Mouse (Mus musculus): ENCODE data around the gene Col6a2. TPM values are rescaled to one million over a fixed set of nuclear protein-coding genes. Genes with fewer than 3 reads are reported as not detected.

Gene Col6a2
- polyA plus RNA-seq, 1 experiment = 22.7 TPM

DNA sequence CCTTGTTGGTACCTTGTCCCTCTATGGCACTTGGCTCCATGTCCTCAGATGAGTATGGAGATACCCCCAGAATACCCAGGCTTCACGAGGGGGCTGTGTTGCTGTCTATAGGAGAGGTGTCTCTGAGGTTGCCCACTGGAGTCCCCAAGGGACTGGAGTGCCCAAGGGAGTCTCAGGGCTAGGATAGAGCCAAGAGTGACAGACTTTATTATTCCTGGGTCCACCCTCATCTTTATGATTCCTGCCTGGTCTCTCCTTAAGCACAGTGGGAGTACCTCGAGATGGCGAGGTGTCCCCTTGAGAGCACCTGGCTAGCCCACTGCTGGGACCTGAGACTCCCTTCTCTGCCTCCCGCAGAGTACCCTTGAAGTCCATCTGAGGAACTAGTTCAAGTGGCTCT lies 1.0 kb downstream of the Col6a2 start:
- Histone ChIP-seq H3K4me3 (ENCODE audit: insufficient read depth, low read length) (no peak overlapping the region), H3K4me1 (ENCODE audit: control insufficient read depth, insufficient read depth, low read length) (no peaks in the 10 kb centered on the region), H3K27ac (ENCODE audit: insufficient read depth, low read length) (no peak overlapping the region)
- TF ChIP-seq CTCF (IDR thresholded peaks at IDR 0.05; ENCODE audit: extremely low read depth, insufficient read depth, low read length) (no peak), POLR2A (IDR thresholded peaks at IDR 0.05; ENCODE audit: extremely low read depth, insufficient read depth, low read length) (no peak)

DNA sequence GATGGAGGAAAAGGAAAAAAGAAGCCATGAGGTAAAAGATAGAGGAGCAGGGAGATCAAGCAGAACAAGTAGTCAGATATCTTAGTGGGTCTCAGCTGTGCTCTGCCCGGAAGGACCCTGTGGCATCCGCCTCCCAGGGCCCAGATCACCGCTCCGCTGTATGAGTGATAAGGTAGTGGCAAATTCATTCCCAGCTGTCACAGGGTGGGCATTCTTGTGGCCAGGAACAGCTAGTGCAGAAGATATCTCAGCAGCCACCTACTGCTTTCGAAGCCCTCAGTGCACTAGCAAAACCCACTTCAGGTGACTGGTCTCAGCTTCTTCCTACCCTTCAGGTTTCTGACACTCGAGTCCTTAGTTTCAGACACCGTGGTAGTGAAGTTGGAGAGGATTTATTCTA lies 11.0 kb downstream of the Col6a2 start:
- Histone ChIP-seq H3K4me3 (ENCODE audit: insufficient read depth, low read length) (no peak overlapping the region), H3K4me1 (ENCODE audit: control insufficient read depth, insufficient read depth, low read length) (no peaks in the 10 kb centered on the region; the same call in 1 of the 2 replicates)
- no peak for TF ChIP-seq POLR2A (IDR thresholded peaks at IDR 0.05; ENCODE audit: extremely low read depth, insufficient read depth, low read length)
- TF ChIP-seq CTCF (IDR thresholded peaks at IDR 0.05; ENCODE audit: extremely low read depth, insufficient read depth, low read length) = no peak

DNA sequence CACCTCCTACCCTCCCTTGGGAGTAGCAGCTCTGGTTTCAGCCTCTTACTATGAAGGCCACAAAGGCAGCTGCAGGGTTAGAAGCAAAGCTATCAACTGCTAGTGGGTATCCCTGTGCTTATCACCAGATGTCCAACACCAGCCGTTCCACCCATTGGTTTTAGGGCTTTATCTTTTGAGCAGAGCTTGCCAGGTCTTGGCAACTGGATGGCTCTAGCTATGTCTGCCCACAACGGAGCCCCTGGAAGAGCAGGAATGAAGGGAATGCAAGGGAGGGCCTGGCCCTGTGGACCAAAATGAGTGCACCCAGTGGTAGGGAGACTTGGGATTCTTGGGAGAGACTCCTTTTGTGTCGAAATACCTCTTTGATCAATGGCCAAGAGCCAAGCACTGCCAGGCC lies 20.7 kb downstream of the Col6a2 start:
- TF ChIP-seq CTCF (IDR thresholded peaks at IDR 0.05; ENCODE audit: extremely low read depth, insufficient read depth, low read length) = no peak
- no peak for TF ChIP-seq POLR2A (IDR thresholded peaks at IDR 0.05; ENCODE audit: extremely low read depth, insufficient read depth, low read length)
- no peak overlapping the region for H3K4me3 ChIP-seq (ENCODE audit: insufficient read depth, low read length)
- no peaks in the 10 kb centered on the region for H3K4me1 ChIP-seq (ENCODE audit: control insufficient read depth, insufficient read depth, low read length)
- no peak overlapping the region for H3K27ac ChIP-seq (ENCODE audit: insufficient read depth, low read length)

More for the DNA sequence above, 11.0 kb downstream of the Col6a2 start:
- H3K27ac ChIP-seq (ENCODE audit: insufficient read depth, low read length) = no peak overlapping the region

GRCm38 (mm10) chr10:76596338-76596737 lies 27.1 kb downstream of the Col6a2 start:
- Histone ChIP-seq H3K4me3 (ENCODE audit: insufficient read depth, low read length) (no peak overlapping the region), H3K27ac (ENCODE audit: insufficient read depth, low read length) (no peak overlapping the region), H3K4me1 (ENCODE audit: control insufficient read depth, insufficient read depth, low read length) (no peaks in the 10 kb centered on the region)
- TF ChIP-seq POLR2A (IDR thresholded peaks at IDR 0.05; ENCODE audit: extremely low read depth, insufficient read depth, low read length) (no peak), CTCF (IDR thresholded peaks at IDR 0.05; ENCODE audit: extremely low read depth, insufficient read depth, low read length) (no peak)

DNA sequence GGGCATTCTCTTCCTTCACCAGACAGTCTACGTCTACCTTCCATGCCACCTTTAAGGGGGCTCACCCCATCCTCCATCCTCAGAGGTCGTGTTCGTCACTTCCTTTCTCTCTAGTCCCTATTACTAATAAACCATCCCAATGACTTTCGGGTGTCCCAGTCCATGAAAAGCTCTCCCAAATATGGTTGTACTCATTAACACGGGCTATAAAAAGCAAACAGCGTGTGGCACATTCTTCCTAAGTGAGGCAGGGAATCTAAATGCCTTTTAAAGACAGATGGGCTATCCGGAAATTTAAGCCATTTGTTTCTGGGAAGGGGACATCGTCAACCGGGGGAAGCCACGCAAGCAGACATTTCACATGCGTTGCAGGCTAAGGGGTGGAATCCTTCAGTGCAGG lies 33.2 kb downstream of the Col6a2 start:
- H3K27ac ChIP-seq (ENCODE audit: insufficient read depth, low read length) = no peak overlapping the region
- no peaks in the 10 kb centered on the region for H3K4me1 ChIP-seq (ENCODE audit: control insufficient read depth, insufficient read depth, low read length)
- no peak for TF ChIP-seq CTCF (IDR thresholded peaks at IDR 0.05; ENCODE audit: extremely low read depth, insufficient read depth, low read length)
- TF ChIP-seq POLR2A (IDR thresholded peaks at IDR 0.05; ENCODE audit: extremely low read depth, insufficient read depth, low read length) = no peak
- no peak overlapping the region for H3K4me3 ChIP-seq (ENCODE audit: insufficient read depth, low read length)

- Histone ChIP-seq H3K27ac (ENCODE audit: insufficient read depth, low read length) (no peak overlapping the region), H3K4me1 (ENCODE audit: control insufficient read depth, insufficient read depth, low read length) (no peaks in the 10 kb centered on the region), H3K4me3 (ENCODE audit: insufficient read depth, low read length) (no peak overlapping the region)
- TF ChIP-seq POLR2A (IDR thresholded peaks at IDR 0.05; ENCODE audit: extremely low read depth, insufficient read depth, low read length) = no peak
- no peak for TF ChIP-seq CTCF (IDR thresholded peaks at IDR 0.05; ENCODE audit: extremely low read depth, insufficient read depth, low read length)
Measured at GRCm38 (mm10) chr10:76586190-76586589, 37.2 kb downstream of the Col6a2 start.

- H3K4me3 ChIP-seq (ENCODE audit: insufficient read depth, low read length) = no peak overlapping the region
- TF ChIP-seq CTCF (IDR thresholded peaks at IDR 0.05; ENCODE audit: extremely low read depth, insufficient read depth, low read length) (no peak), POLR2A (IDR thresholded peaks at IDR 0.05; ENCODE audit: extremely low read depth, insufficient read depth, low read length) (no peak)
Measured at GRCm38 (mm10) chr10:76584138-76584537, 39.3 kb downstream of the Col6a2 start.

DNA sequence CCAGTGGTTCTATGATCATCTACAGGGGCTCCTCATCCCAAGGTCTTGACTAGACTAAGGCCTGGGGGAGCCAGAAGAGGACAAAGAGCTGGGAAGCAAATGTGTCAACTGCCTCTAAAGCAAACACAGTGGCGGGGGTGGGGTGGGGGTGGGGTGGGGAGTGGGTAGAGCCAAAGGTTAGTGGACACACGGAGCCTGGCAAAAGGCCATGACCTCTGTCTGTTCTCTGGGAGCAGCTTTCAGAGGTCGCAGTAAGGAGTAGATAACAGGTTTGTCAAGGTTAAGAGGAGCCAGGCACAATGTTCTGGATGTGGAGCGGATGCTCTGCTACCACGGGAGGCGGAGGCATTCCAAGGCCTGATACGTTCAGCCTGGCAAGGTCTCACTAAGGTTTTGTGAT lies 46.5 kb downstream of the Col6a2 start:
- TF ChIP-seq CTCF (IDR thresholded peaks at IDR 0.05; ENCODE audit: extremely low read depth, insufficient read depth, low read length) (no peak), POLR2A (IDR thresholded peaks at IDR 0.05; ENCODE audit: extremely low read depth, insufficient read depth, low read length) (no peak)
- no peak overlapping the region for H3K4me3 ChIP-seq (ENCODE audit: insufficient read depth, low read length)
- H3K27ac ChIP-seq (ENCODE audit: insufficient read depth, low read length) = no peak overlapping the region
- no peaks in the 10 kb centered on the region for H3K4me1 ChIP-seq (ENCODE audit: control insufficient read depth, insufficient read depth, low read length)

More at GRCm38 (mm10) chr10:76584138-76584537, 39.3 kb downstream of the Col6a2 start:
- no peak overlapping the region for H3K27ac ChIP-seq (ENCODE audit: insufficient read depth, low read length)
- no peaks in the 10 kb centered on the region for H3K4me1 ChIP-seq (ENCODE audit: control insufficient read depth, insufficient read depth, low read length)

DNA sequence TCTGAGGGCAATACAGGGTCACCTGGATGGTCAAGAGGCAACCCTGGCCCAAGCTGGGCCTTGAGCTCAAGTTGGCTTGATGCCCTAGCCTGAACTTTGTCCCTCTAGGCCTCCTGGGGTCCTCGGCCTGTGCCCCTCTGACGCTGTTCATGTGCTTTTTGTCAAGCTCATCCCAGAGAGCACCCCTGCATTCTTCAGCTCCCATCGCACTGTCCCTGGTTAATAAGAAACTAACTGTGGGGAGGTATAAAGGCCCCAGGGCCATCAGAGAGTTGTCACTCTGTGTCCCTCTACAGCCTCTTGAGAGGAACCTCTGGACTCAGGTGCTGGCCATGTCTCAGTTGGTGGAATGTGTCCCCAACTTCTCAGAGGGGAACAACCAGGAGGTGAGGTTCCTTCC lies 48.1 kb downstream of the Col6a2 start, which contains the start of gene Ftcd:
TSS of gene Ftcd (plus strand) at position 275 of the 400 bp plus-strand sequence.
- Histone ChIP-seq H3K4me3 (ENCODE audit: insufficient read depth, low read length) (no peak within 1 kb of the TSS), H3K27ac (ENCODE audit: insufficient read depth, low read length) (no peak within 1 kb of the TSS), H3K4me1 (ENCODE audit: control insufficient read depth, insufficient read depth, low read length) (no peaks in the 10 kb centered on the region)
- TF ChIP-seq POLR2A (IDR thresholded peaks at IDR 0.05; ENCODE audit: extremely low read depth, insufficient read depth, low read length) (no peak), CTCF (IDR thresholded peaks at IDR 0.05; ENCODE audit: extremely low read depth, insufficient read depth, low read length) (no peak)

DNA sequence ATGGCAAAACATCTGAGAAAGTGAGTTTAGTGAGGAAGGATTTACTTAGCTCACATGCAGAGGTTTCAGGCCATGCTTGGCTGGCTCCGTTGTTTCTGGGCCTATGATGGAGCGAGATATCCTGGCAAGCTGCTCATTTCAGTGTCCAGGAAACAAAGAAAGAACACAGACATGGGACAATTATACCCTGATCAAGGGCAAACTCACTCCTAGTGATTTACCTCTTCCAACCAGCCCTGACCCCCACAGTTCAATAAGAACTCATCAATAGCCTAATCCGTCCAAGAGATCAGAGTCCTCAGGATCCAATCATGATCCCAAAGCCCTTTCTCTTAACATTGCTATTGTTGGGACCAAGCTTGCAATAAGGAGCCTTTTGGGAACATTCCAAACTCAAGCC lies 51.3 kb downstream of the Col6a2 start:
- Histone ChIP-seq H3K4me1 (ENCODE audit: control insufficient read depth, insufficient read depth, low read length) (no peaks in the 10 kb centered on the region), H3K4me3 (ENCODE audit: insufficient read depth, low read length) (no peak overlapping the region), H3K27ac (ENCODE audit: insufficient read depth, low read length) (no peak overlapping the region)
- TF ChIP-seq POLR2A (IDR thresholded peaks at IDR 0.05; ENCODE audit: extremely low read depth, insufficient read depth, low read length) = no peak
- TF ChIP-seq CTCF (IDR thresholded peaks at IDR 0.05; ENCODE audit: extremely low read depth, insufficient read depth, low read length) = no peak

All from cortical plate, adult 2 months (tissue).